Mouse (Mus musculus): ENCODE results near the gene Mapk12. TPM values are rescaled to one million over a fixed set of nuclear protein-coding genes. Genes with fewer than 3 reads are reported as not detected.

Gene Mapk12
- total and polyA plus RNA-seq, 3 experiments: 0.21 TPM; not detected in 2

DNA sequence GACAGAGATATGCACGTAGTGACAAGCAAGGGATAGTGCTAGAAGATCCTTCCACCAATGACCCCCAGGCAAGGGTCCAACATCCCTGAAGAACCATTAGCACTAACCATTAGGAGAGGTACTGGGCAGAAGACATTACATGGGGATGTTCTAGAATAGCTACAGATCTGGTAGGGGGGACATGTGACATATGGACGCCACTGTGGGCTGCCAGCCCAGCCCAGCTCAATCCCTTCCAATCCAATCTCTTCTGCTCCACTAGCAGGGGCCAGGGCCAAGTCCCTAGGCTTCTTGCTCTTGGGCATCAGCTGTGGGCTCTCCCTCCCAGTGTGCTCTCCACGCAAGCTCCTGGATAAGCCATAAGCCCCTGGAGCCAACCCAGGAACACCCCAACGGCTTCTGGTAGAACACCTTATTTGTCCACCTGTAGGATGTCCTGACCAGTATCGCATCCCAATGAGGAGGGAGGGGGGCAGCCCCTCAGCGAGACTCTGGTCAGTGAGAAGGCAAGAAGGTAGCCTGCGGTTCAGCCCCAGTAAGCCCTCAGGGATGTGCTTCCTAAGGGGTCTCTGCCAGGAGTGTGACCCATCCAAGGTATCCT lies 37.9 kb upstream of the Mapk12 start:
- no peak for TF ChIP-seq MAX (IDR thresholded peaks at IDR 0.05; ENCODE audit: low read length)
- no peak for TF ChIP-seq SIN3A (IDR thresholded peaks at IDR 0.05; ENCODE audit: low read length)
- 0 out of 2 replicates have a peak, but pooled peaks have one; percentile 4 for TF ChIP-seq MXI1 (IDR thresholded peaks at IDR 0.05; ENCODE audit: low read depth, low read length)
- TF ChIP-seq MAZ (IDR thresholded peaks at IDR 0.05; ENCODE audit: low read depth, low read length): no peak
- no peak for TF ChIP-seq TBP (conservative IDR thresholded peaks at IDR 0.05; ENCODE audit: low read depth, low read length)
- Histone ChIP-seq H3K9me3 (replicated peaks; ENCODE audit: low read length) (peaks cover 8% of the 10 kb centered on the region), H3K4me2 (ENCODE audit: insufficient read depth, low read depth, poor library complexity, severe bottlenecking) (peak overlapping the region; percentile 92), H3K36me3 (replicated peaks in 1 of 2; ENCODE audit: control insufficient read depth in 1 of 2, insufficient read depth in 1 of 2, low read length in 1 of 2) (peaks cover 0 to 18% of the 10 kb centered on the region in 2 experiments), H3K4me3 (replicated peaks in 1 of 3; ENCODE audit: low read depth in 2 of 3, low read length in 2 of 3, poor library complexity in 1 of 3) (peak overlapping the region in 1 of 3 experiments; percentile 77), H3K79me2 (replicated peaks; ENCODE audit: control insufficient read depth, extremely low read depth, insufficient read depth, poor library complexity, severe bottlenecking) (0 out of 2 replicates have a peak, but pooled peaks cover 3% of the 10 kb centered on the region), H3K27ac (ENCODE audit: insufficient read depth, low read depth) (peak overlapping the region; percentile 38; the same call in 1 of the 2 replicates), H3K27me3 (replicated peaks) (peaks cover 1% of the 10 kb centered on the region), H3K9ac (ENCODE audit: insufficient read depth, low read depth) (no peak overlapping the region; the same call in 1 of the 2 replicates), H3K4me1 (ENCODE audit: control insufficient read depth in 1 of 2, insufficient read depth in 2 of 2) (peaks cover 22 to 56% of the 10 kb centered on the region in 2 experiments)
- no peak for DNase-seq (ENCODE audit: extremely low read depth)
- in situ Hi-C loops (cut with MboI; ENCODE audit: low pct_ligation_motif_present, low pct_unique_long_range_greater_than_20kb, low sequenced_read_pairs): no loop called here
- dilution Hi-C loops (cut with MboI; ENCODE audit: extremely low pct_ligation_motif_present, extremely low pct_unique_long_range_greater_than_20kb, low sequenced_read_pairs): no loop called here

DNA sequence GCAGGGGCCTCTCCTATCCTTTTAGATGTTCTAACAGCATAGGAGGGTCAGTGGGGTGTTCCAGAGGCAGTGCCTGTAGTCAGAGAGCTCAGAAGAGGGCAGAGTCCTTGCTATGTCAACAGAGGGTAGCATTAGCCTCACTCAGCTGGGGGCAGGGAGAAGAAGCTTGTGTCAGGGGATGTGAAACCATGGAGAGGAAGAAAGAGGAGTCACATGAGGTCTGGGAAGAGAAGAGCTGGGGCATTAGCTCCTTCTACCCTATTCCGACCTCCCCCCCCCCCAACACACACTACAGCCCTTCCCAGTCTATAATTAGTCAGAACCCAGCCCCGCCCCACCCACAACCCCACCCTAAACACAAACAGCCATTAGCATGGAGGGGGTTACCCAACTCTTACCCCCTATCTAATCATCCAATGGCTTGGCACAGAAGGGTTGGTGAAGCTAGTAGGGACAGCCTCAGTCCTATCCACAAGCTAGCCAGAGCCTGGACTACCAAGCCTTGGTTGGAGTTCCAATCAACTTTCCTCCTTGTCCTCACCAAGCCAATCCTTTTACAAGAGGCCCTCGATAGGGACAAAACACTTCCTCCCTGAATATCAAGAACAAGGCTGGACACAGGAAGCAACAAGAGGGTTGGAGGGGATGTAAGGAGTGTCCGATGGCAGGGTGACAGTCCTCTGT lies 37.2 kb upstream of the Mapk12 start:
- DNase-seq (ENCODE audit: extremely low read depth): peak; percentile 52
- TF ChIP-seq PAX5 (IDR thresholded peaks at IDR 0.05; ENCODE audit: low read length) (no peak), USF2 (conservative IDR thresholded peaks at IDR 0.05; ENCODE audit: low read depth, low read length) (no peak), UBTF (IDR thresholded peaks at IDR 0.05; ENCODE audit: low read depth, low read length) (0 out of 2 replicates have a peak, but pooled peaks have one; percentile 2), SIN3A (IDR thresholded peaks at IDR 0.05; ENCODE audit: low read length) (no peak), CHD1 (IDR thresholded peaks at IDR 0.05; ENCODE audit: low read depth, low read length) (no peak), TBP (conservative IDR thresholded peaks at IDR 0.05; ENCODE audit: low read depth, low read length) (no peak), NRF1 (IDR thresholded peaks at IDR 0.05; ENCODE audit: low read depth, low read length) (no peak), MAFK (IDR thresholded peaks at IDR 0.05; ENCODE audit: insufficient replicate concordance, low read length) (no peak), CTCF (conservative IDR thresholded peaks at IDR 0.05 in 1 of 2, IDR thresholded peaks at IDR 0.05 in 1 of 2; ENCODE audit: low read depth in 2 of 2, low read length in 2 of 2) (no peak), POLR2A (IDR thresholded peaks at IDR 0.05; ENCODE audit: low read depth, low read length) (no peak), NELFE (IDR thresholded peaks at IDR 0.05; ENCODE audit: low read depth, low read length) (no peak), HCFC1 (IDR thresholded peaks at IDR 0.05; ENCODE audit: low read depth, low read length) (no peak), POLR2AphosphoS2 (IDR thresholded peaks at IDR 0.05; ENCODE audit: low read depth, low read length) (no peak), ZC3H11A (IDR thresholded peaks at IDR 0.05; ENCODE audit: low read depth, low read length) (no peak), JUN (IDR thresholded peaks at IDR 0.05; ENCODE audit: insufficient read depth, low read depth, low read length) (no peak), MAX (IDR thresholded peaks at IDR 0.05; ENCODE audit: low read length) (no peak), MEF2A (IDR thresholded peaks at IDR 0.05; ENCODE audit: borderline replicate concordance, low read depth, low read length) (0 out of 2 replicates have a peak, but pooled peaks have one; percentile 18), BHLHE40 (IDR thresholded peaks at IDR 0.05; ENCODE audit: low read depth, low read length) (peak; percentile 59), RAD21 (IDR thresholded peaks at IDR 0.05; ENCODE audit: low read depth, low read length) (no peak), JUND (conservative IDR thresholded peaks at IDR 0.05; ENCODE audit: low read depth, low read length) (no peak), MAZ (IDR thresholded peaks at IDR 0.05; ENCODE audit: low read depth, low read length) (peak; percentile 34; the same call in 1 of the 2 replicates), TCF12 (IDR thresholded peaks at IDR 0.05; ENCODE audit: low read depth, low read length) (no peak), USF1 (IDR thresholded peaks at IDR 0.05; ENCODE audit: low read depth, low read length) (no peak), IRF4 (IDR thresholded peaks at IDR 0.05; ENCODE audit: low read depth, low read length) (peak; percentile 65), MXI1 (IDR thresholded peaks at IDR 0.05; ENCODE audit: low read depth, low read length) (0 out of 2 replicates have a peak, but pooled peaks have one; percentile 30), RCOR1 (conservative IDR thresholded peaks at IDR 0.05; ENCODE audit: low read depth, low read length) (no peak), ZMIZ1 (IDR thresholded peaks at IDR 0.05; ENCODE audit: low read depth, low read length) (no peak), ZKSCAN1 (IDR thresholded peaks at IDR 0.05; ENCODE audit: borderline replicate concordance, low read depth, low read length) (no peak)
- H3K27me3 ChIP-seq (replicated peaks): peaks cover 1% of the 10 kb centered on the region
- H3K4me3 ChIP-seq (replicated peaks in 1 of 3; ENCODE audit: low read depth in 2 of 3, low read length in 2 of 3, poor library complexity in 1 of 3): peak overlapping the region in 1 of 3 experiments; percentile 77
- dilution Hi-C loops (cut with MboI; ENCODE audit: extremely low pct_ligation_motif_present, extremely low pct_unique_long_range_greater_than_20kb, low sequenced_read_pairs): no loop called here
- H3K27ac ChIP-seq (ENCODE audit: insufficient read depth, low read depth): peak overlapping the region; percentile 38; the same call in 1 of the 2 replicates
- peak overlapping the region; percentile 92 for H3K4me2 ChIP-seq (ENCODE audit: insufficient read depth, low read depth, poor library complexity, severe bottlenecking)
- 0 out of 2 replicates have a peak, but pooled peaks cover 3% of the 10 kb centered on the region for H3K79me2 ChIP-seq (replicated peaks; ENCODE audit: control insufficient read depth, extremely low read depth, insufficient read depth, poor library complexity, severe bottlenecking)
- peaks cover 22 to 59% of the 10 kb centered on the region in 2 experiments for H3K4me1 ChIP-seq (ENCODE audit: control insufficient read depth in 1 of 2, insufficient read depth in 2 of 2)
- H3K9me3 ChIP-seq (replicated peaks; ENCODE audit: low read length): peaks cover 8% of the 10 kb centered on the region
- in situ Hi-C loops (cut with MboI; ENCODE audit: low pct_ligation_motif_present, low pct_unique_long_range_greater_than_20kb, low sequenced_read_pairs): no loop called here
- peaks cover 0 to 14% of the 10 kb centered on the region in 2 experiments for H3K36me3 ChIP-seq (replicated peaks in 1 of 2; ENCODE audit: control insufficient read depth in 1 of 2, insufficient read depth in 1 of 2, low read length in 1 of 2)
- peak overlapping the region; percentile 11; the same call in 1 of the 2 replicates for H3K9ac ChIP-seq (ENCODE audit: insufficient read depth, low read depth)

Data from CH12.LX (cell line).